Mouse (Mus musculus): ENCODE results near the gene Srsf6. TPM values are rescaled to one million over a fixed set of nuclear protein-coding genes. Genes with fewer than 3 reads are reported as not detected.

Srsf6 gene
- polyA plus RNA-seq, 1 experiment from 2014 or later, result 218 TPM

GRCm38 (mm10) chr2:162969101-162969500, 37.8 kb downstream of the Srsf6 start:
- no peak overlapping the region for H3K9ac ChIP-seq
- no peaks in the 10 kb centered on the region for H3K27me3 ChIP-seq
- H3K27ac ChIP-seq, result no peak overlapping the region
- H3K36me3 ChIP-seq, result no peaks in the 10 kb centered on the region
- 82% methylated on average over 3 of the region's 3 CpGs for WGBS
- H3K4me3 ChIP-seq (replicated peaks), result no peak overlapping the region
- H3K4me2 ChIP-seq, result no peak overlapping the region
- peaks cover 13% of the 10 kb centered on the region for H3K4me1 ChIP-seq
- no peaks in the 10 kb centered on the region for H3K9me3 ChIP-seq (replicated peaks)
- no peak for ATAC-seq (replicated peaks; ENCODE audit: low FRiP score)

- Histone ChIP-seq H3K9ac (no peak overlapping the region), H3K4me2 (no peak overlapping the region), H3K36me3 (no peaks in the 10 kb centered on the region), H3K9me3 (replicated peaks) (no peaks in the 10 kb centered on the region), H3K4me3 (replicated peaks) (no peak overlapping the region), H3K4me1 (peaks cover 17% of the 10 kb centered on the region), H3K27me3 (no peaks in the 10 kb centered on the region), H3K27ac (no peak overlapping the region)
- 84% methylated on average over 6 of the region's 6 CpGs for WGBS
- no peak for ATAC-seq (replicated peaks; ENCODE audit: low FRiP score)
Observed at GRCm38 (mm10) chr2:162970896-162971295, 39.6 kb downstream of the Srsf6 start.

DNA sequence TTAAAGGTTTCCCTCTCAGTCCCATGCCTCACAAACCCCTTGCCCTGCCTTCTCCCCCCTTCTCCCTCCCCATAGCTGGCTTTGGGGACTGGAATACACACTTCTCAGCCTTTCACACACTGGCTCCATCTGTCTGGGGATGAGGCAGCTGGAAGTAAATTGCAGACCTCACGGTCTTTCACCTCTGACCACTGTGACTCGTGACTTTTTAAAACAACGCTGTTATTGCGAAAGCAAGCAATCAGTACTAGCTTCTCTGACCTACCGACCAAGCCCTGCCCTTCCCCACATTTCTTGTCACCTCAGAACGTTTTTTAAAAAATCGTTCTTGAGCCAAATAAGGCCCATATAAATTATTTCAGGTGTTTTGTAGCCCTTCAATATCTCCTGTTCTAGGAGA, 41.4 kb downstream of the Srsf6 start:
- Histone ChIP-seq H3K4me2 (no peak overlapping the region), H3K9ac (no peak overlapping the region), H3K36me3 (no peaks in the 10 kb centered on the region), H3K4me3 (replicated peaks) (no peak overlapping the region), H3K4me1 (peaks cover 17% of the 10 kb centered on the region), H3K27me3 (no peaks in the 10 kb centered on the region), H3K27ac (no peak overlapping the region), H3K9me3 (replicated peaks) (no peaks in the 10 kb centered on the region)
- 36% methylated on average over 7 of the region's 7 CpGs for WGBS
- ATAC-seq (replicated peaks; ENCODE audit: low FRiP score), result no peak

DNA sequence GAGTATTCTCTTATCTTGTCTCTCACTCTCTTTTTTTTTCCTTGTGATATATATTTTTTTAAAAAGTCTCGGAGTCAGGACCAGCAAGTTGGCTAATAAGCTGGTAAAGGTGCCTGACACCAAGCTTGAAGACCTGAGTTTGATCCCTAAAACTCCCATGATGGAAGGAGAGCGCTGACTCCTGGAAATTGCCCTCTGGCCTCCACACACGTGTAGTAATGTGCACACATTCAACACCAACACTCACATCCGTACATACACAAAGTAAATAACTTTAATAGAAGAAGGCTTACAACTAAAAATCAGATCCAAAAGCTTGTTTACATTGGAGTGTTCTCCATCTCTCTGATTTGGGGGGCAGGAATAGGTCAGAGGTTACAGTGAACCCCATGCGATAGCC, 41.9 kb downstream of the Srsf6 start:
- no peaks in the 10 kb centered on the region for H3K36me3 ChIP-seq
- no peak overlapping the region for H3K9ac ChIP-seq
- 58% methylated on average over 5 of the region's 5 CpGs for WGBS
- H3K4me1 ChIP-seq, result peaks cover 17% of the 10 kb centered on the region
- H3K27ac ChIP-seq, result no peak overlapping the region
- ATAC-seq (replicated peaks; ENCODE audit: low FRiP score), result no peak
- H3K4me3 ChIP-seq (replicated peaks), result no peak overlapping the region
- H3K4me2 ChIP-seq, result peak overlapping the region; percentile 3; the same call in 1 of the 2 replicates
- no peaks in the 10 kb centered on the region for H3K27me3 ChIP-seq
- no peaks in the 10 kb centered on the region for H3K9me3 ChIP-seq (replicated peaks)

- Histone ChIP-seq H3K4me1 (peaks cover 17% of the 10 kb centered on the region), H3K9ac (no peak overlapping the region), H3K36me3 (no peaks in the 10 kb centered on the region), H3K27ac (no peak overlapping the region), H3K4me2 (peak overlapping the region; percentile 3; the same call in 1 of the 2 replicates), H3K9me3 (replicated peaks) (no peaks in the 10 kb centered on the region), H3K27me3 (no peaks in the 10 kb centered on the region), H3K4me3 (replicated peaks) (no peak overlapping the region)
- 18% methylated on average over 11 of the region's 11 CpGs for WGBS
- no peak for ATAC-seq (replicated peaks; ENCODE audit: low FRiP score)
Observed at GRCm38 (mm10) chr2:162973637-162974036, 42.3 kb downstream of the Srsf6 start.

- ATAC-seq (replicated peaks; ENCODE audit: low FRiP score), result no peak
- Histone ChIP-seq H3K9me3 (replicated peaks) (no peaks in the 10 kb centered on the region), H3K4me3 (replicated peaks) (no peak overlapping the region), H3K36me3 (no peaks in the 10 kb centered on the region), H3K27ac (no peak overlapping the region), H3K4me1 (peaks cover 17% of the 10 kb centered on the region), H3K9ac (no peak overlapping the region), H3K27me3 (no peaks in the 10 kb centered on the region), H3K4me2 (no peak overlapping the region)
- WGBS, result 77% methylated on average over 11 of the region's 11 CpGs
Observed at GRCm38 (mm10) chr2:162975157-162975775, 43.9 kb downstream of the Srsf6 start.

DNA sequence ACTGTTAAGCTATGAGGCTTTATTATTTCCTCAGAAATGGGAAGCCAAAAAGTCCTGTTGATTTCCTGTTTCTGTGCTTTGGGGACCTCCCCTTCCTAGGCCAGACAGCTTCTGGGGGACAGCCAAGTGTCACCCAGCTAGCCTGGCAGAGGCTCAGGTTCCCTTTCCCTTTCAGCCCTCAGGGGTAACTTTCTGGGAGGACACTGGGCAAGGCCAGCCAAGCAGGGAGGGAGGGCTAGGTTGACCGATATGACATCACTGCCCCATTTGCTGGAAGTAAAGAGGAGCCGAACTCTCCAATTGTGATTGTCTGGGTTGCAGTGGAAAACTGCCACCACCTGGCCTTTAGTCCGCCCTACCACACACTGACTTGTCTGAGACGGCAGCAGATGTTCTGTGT, 44.7 kb downstream of the Srsf6 start:
- Histone ChIP-seq H3K9ac (no peak overlapping the region), H3K36me3 (no peaks in the 10 kb centered on the region), H3K27me3 (no peaks in the 10 kb centered on the region), H3K27ac (no peak overlapping the region), H3K4me1 (peaks cover 17% of the 10 kb centered on the region), H3K9me3 (replicated peaks) (no peaks in the 10 kb centered on the region), H3K4me3 (replicated peaks) (no peak overlapping the region), H3K4me2 (no peak overlapping the region)
- whole genome bisulfite sequencing, result 56% methylated on average over 4 of the region's 4 CpGs
- no peak for ATAC-seq (replicated peaks; ENCODE audit: low FRiP score)

DNA sequence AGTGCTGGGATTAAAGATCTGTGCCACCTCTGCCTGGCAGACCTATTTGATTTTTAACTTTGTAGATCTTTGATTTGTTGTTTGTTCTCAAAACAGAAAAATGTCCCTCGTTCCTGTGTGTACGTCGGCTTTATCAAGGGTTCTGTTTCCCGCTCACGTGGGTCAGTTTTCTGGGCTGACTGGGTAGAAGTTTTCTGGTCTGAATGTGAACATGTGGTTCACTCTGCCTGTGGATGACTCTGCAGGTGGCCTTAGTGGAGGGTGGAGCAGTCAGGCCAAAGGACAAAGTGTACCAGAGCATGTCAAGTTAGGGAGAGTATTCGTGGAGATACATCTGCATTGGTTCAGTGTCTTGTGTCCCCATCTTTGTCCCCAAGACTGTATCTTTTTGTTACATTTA, 53.1 kb downstream of the Srsf6 start:
- H3K36me3 ChIP-seq, result no peaks in the 10 kb centered on the region
- no peaks in the 10 kb centered on the region for H3K27me3 ChIP-seq
- no peak overlapping the region for H3K27ac ChIP-seq
- no peak overlapping the region for H3K4me3 ChIP-seq (replicated peaks)
- 83% methylated on average over 6 of the region's 6 CpGs for WGBS
- ATAC-seq (replicated peaks; ENCODE audit: low FRiP score), result no peak
- H3K4me2 ChIP-seq, result no peak overlapping the region
- H3K9ac ChIP-seq, result no peak overlapping the region
- H3K4me1 ChIP-seq, result peaks cover 13% of the 10 kb centered on the region
- no peaks in the 10 kb centered on the region for H3K9me3 ChIP-seq (replicated peaks)

- H3K27me3 ChIP-seq, result no peaks in the 10 kb centered on the region
- WGBS, result 57% methylated on average over 3 of the region's 3 CpGs
- no peak overlapping the region for H3K9ac ChIP-seq
- H3K9me3 ChIP-seq (replicated peaks), result no peaks in the 10 kb centered on the region
- no peak overlapping the region for H3K4me2 ChIP-seq
- H3K36me3 ChIP-seq, result no peaks in the 10 kb centered on the region
- no peak overlapping the region for H3K4me3 ChIP-seq (replicated peaks)
- H3K4me1 ChIP-seq, result peaks cover 13% of the 10 kb centered on the region
- ATAC-seq (replicated peaks; ENCODE audit: low FRiP score), result 0 out of 2 replicates have a peak, but pooled peaks have one; percentile 50
- peak overlapping the region; percentile 77; the same call in 1 of the 2 replicates for H3K27ac ChIP-seq
Observed at GRCm38 (mm10) chr2:162985923-162986322, 54.6 kb downstream of the Srsf6 start.

Other genes starting within 250 kb of the Srsf6 start
- 0.13 and 0.48 TPM in 2 replicates for gene L3mbtl1, start 11.9 kb downstream of the Srsf6 start, polyA plus RNA-seq (2015; fragmentation: Nextera tagmentation; extraction: Ambion mirVana)
- 5.9 and 7.3 TPM in 2 replicates for gene Sgk2, start 55.8 kb downstream of the Srsf6 start, polyA plus RNA-seq (2015; fragmentation: Nextera tagmentation; extraction: Ambion mirVana)
- gene Ift52, start 85.8 kb downstream of the Srsf6 start, polyA plus RNA-seq (2015; fragmentation: Nextera tagmentation; extraction: Ambion mirVana), result 51.7 and 54.8 TPM in 2 replicates
- gene Mybl2, start 123.2 kb downstream of the Srsf6 start, polyA plus RNA-seq (2015; fragmentation: Nextera tagmentation; extraction: Ambion mirVana), result 25.7 and 29.4 TPM in 2 replicates
- not detected in 2 replicates for gene Gtsf1l, start 156.3 kb downstream of the Srsf6 start, polyA plus RNA-seq (2015; fragmentation: Nextera tagmentation; extraction: Ambion mirVana)

Data from kidney, embryonic 15.5 days (tissue).